Mouse (Mus musculus): ENCODE results near the gene Pnma3. TPM values are rescaled to one million over a fixed set of nuclear protein-coding genes. Genes with fewer than 3 reads are reported as not detected.

The Pnma3 gene
- not detected for total RNA-seq (2023)

DNA sequence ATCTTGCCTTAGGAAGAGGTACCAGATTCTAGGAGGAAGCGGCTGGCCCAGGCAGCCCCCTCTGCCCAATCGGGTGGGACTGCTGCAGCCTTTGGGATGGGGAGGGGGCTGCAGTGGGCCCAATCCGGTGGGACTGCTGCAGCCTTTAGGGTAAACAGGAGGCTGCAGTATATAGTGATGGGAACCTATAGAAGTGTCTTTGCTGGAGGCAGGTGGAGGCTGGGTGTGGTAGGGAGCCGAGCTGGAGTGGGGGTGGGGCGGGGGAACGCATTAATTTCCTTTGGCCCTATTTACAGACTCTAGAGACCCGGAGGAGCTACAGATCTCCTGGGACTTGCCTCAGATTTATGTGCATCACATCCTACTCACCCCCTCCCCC lies at the start of gene Pnma3:
Pnma3 (plus strand) TSS at position 373 of the 379 bp plus-strand sequence.

DNA sequence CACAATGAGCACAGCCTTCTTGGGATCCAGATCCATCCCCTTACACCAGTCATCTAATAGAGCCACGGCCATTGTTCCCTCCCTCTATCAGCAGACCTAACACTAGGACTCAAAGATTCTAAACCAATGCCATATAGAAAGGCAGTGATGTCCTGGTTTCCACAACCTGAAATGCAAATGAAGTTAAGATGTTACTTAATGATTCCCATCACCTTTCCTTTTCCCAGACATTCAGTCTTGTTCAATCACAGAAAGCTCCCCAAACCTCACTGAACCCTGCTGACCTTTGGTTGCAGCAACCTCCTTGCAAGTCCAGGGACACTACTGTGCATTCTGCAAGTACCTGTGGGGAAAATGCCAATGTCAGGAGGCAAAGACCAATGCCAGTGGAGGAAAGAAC lies 27.6 kb upstream of the Pnma3 start, which contains the start of gene Pnma5:
Pnma5 (minus strand) TSS at position 101 of the 400 bp plus-strand sequence.

DNA sequence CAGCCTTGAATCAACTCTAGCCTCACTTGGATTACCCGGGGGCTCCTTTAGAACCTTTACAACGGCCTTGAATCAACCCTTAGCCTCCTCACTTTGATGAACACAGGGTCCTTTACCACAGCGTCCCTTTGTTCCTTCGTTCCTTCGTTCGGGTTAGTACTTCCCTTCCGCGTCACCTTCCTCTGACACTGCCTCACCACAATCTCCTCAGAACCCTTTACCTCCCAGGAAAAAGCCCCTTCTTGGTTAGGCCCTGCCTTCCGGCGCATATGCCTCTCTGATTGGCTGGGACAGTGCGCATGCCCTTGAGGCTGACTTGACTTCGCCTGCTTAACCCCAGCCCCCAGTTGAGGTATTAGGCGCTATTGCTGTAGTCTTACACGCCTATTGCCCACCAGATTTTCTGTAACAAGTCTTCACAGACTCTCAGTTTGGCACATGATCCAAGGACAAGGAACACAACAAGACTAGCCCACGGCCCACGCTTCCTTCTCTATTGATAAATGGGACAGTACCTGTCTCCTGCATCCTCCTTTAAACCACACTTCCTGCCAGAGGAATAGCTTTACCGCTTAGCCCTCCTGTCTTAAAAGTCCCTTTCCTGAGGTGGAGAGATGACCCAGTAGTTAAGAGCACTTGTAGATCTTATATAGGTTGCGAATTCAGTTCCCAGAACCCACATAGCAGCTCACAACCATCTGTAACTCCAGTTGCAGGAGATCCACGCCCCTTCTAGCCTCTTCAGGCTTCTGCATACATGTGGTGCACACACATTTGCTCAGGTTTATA lies 17.9 kb downstream of the Pnma3 start, which contains the start of gene Xlr4a:
Xlr4a (minus strand) TSS at position 212 of the 789 bp plus-strand sequence.

DNA sequence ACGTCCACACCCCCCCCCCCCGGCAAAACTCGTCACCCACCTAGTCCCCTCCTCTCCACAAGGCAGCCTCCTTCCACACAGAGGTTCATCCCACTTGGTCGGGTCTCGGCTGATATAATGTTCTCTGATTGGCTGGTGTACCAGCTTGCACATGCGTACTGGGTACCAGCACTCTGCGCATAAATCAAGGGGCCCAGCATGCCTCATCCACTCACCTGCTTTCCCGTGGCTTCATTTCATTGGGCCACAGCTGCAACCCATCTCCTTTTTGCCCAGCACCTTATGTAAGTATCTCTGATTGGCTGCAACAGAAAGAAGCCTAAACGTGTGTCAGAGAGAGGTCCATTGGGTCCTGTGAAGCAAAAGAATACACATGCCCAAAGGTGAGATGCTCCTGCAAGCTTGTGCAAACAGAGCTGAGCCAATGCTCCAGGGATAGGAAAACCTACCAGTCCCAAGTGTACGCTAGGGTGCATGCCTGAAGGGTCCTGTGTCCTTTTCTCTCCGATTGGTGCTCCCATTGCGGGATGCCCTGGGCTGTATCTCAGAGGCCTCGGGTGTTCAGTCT lies 32.4 kb downstream of the Pnma3 start, which contains the start of gene Xlr3a:
Xlr3a (minus strand) TSS at position 155 of the 568 bp plus-strand sequence.

DNA sequence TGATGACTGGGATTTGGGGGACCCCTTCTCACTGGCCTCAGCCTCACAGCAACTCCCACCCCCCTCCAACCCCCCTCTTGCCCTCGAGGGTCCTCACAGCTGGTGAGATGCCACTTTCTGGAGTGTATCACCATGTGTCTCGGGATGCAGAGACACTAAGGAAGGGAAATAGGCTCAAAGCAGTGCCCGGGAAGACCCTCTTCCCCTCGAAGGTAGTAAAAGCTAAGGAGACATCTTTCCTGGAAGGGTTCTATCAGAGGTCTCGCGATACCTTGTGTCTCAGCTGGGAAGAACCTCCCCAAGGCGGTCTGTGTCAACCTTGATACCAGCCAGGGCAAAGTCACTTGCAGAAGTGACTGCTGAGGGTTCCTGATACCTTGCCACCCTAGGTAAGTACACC lies 52.2 kb downstream of the Pnma3 start, which contains the start of gene Gm14685:
Gm14685 (plus strand) TSS at position 301 of the 400 bp plus-strand sequence.

Other genes starting within 250 kb of the Pnma3 start
- not detected for gene Gabrq, start 239.6 kb upstream of the Pnma3 start, total RNA-seq (2023)
- 32.0 TPM for gene Cetn2, start 146.4 kb upstream of the Pnma3 start, total RNA-seq (2023)
- 17.6 TPM for gene Nsdhl, start 146.2 kb upstream of the Pnma3 start, total RNA-seq (2023)
- 0.79 TPM for gene Zfp185, start 77.4 kb upstream of the Pnma3 start, total RNA-seq (2023)
- 0.73 TPM for gene Pnma5, start 27.7 kb upstream of the Pnma3 start, total RNA-seq (2023)
- gene Xlr4a, start 17.7 kb downstream of the Pnma3 start, total RNA-seq (2023) = 54.9 TPM
- gene Xlr3a, start 32.3 kb downstream of the Pnma3 start, total RNA-seq (2023) = 2.1 TPM
- 1.7 TPM for gene Gm14685, start 52.3 kb downstream of the Pnma3 start, total RNA-seq (2023)
- not detected for gene Xlr5b, start 84.0 kb downstream of the Pnma3 start, total RNA-seq (2023)
- gene DXBay18, start 84.7 kb downstream of the Pnma3 start, total RNA-seq (2023) = not detected
- not detected for gene Spin2d, start 112.2 kb downstream of the Pnma3 start, total RNA-seq (2023)
- 17.1 TPM for gene Xlr3b, start 127.4 kb downstream of the Pnma3 start, total RNA-seq (2023)
- 91.2 TPM for gene Xlr4b, start 149.5 kb downstream of the Pnma3 start, total RNA-seq (2023)
- gene F8a, start 163.5 kb downstream of the Pnma3 start, total RNA-seq (2023) = 12.1 TPM
- 47.5 TPM for gene Xlr4c, start 178.3 kb downstream of the Pnma3 start, total RNA-seq (2023)
- not detected for gene Xlr3c, start 200.6 kb downstream of the Pnma3 start, total RNA-seq (2023)
- gene Xlr5a, start 228.2 kb downstream of the Pnma3 start, total RNA-seq (2023) = not detected
- gene Xlr5c, start 228.2 kb downstream of the Pnma3 start, total RNA-seq (2023) = not detected